Comparison of ENCODE assay signal across 8 mouse cellular contexts in the genomic region with DNA sequence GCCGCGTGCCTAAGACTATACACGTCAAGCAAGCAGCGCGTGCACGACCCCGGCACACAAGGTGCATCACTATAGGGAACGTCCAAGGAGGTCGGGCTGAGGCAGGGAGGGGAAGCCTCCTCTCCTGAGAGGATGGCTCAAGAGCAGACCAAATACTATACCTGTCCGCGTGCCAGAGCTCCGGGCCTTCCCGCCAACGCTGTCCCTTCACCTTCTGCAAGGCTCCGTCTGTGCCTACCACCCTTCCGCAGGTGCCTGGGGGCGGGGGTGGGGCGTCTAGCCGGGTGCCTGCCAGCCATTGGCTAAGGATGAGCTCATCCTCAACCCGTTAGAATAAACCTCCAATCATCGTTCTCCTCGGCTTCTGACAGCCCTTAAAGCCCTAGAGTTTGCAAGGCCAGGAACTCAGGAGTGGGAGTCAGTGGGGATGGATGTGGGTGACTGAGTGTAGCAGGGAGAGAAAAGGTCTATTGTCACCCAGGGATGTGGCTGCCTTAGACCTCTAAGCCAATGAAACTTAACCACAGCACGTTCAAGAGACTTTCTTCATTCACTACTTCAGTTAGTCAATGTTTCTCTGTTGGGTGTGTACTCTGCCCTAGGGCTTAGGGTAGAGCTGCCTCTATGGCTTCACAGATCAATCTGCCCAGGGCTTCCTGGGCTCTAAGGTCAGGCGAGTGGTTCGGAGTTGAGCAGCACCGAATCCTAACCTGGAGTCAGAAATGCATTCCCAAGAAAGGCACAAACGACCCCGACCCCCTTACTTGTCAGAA. TPM values are rescaled to one million over a fixed set of nuclear protein-coding genes. Genes with fewer than 3 reads are reported as not detected.
DNase-seq lines count a peak whose midpoint lies in the region; ATAC-seq and TF ChIP-seq lines count a peak whose summit lies in the region.

A gene (minus strand): TSS at position 263 of the 773 bp plus-strand sequence.

- peak within 1 kb of the TSS; percentile 79 for H3K4me2 ChIP-seq in forebrain, postnatal 0 days (ENCODE audit: low read depth)
- peak within 1 kb of the TSS; percentile 59 for H3K4me2 ChIP-seq in intestine, embryonic 15.5 days (replicated peaks)

- intact Hi-C loops in left cerebral cortex, postnatal 25 days (cut with DNase I), result no loop called here

- no peaks in the 10 kb centered on the region for H3K27me3 ChIP-seq in cerebellum, adult 2 months (ENCODE audit: control insufficient read depth, insufficient read depth, low read length)
- no peaks in the 10 kb centered on the region for H3K27me3 ChIP-seq in forebrain, postnatal 0 days (ENCODE audit: insufficient read depth, low read length)
- H3K27me3 ChIP-seq in intestine, embryonic 15.5 days (replicated peaks), result 0 out of 2 replicates have a peak, but pooled peaks cover 8% of the 10 kb centered on the region
- no peaks in the 10 kb centered on the region for H3K27me3 ChIP-seq in small intestine, adult 2 months (ENCODE audit: control insufficient read depth, insufficient read depth, low read length)

- peak within 1 kb of the TSS; percentile 69 for H3K4me3 ChIP-seq in cerebellum, adult 2 months (replicated peaks; ENCODE audit: insufficient read depth, low read depth, low read length)
- H3K4me3 ChIP-seq in forebrain, postnatal 0 days (ENCODE audit: low read depth, low read length), result peak within 1 kb of the TSS; percentile 64
- peak within 1 kb of the TSS; percentile 29 for H3K4me3 ChIP-seq in intestine, embryonic 15.5 days (replicated peaks)
- H3K4me3 ChIP-seq in small intestine, adult 2 months (ENCODE audit: low read depth, low read length), result peak within 1 kb of the TSS; percentile 41

- no peak for TF ChIP-seq CTCF in cerebellum, adult 2 months (IDR thresholded peaks at IDR 0.05; ENCODE audit: borderline replicate concordance, insufficient read depth, low read depth, low read length)
- TF ChIP-seq CTCF in forebrain, postnatal 0 days (IDR thresholded peaks at IDR 0.05; ENCODE audit: low read depth), result no peak
- no peak for TF ChIP-seq CTCF in small intestine, adult 2 months (IDR thresholded peaks at IDR 0.05; ENCODE audit: extremely low read depth, insufficient read length, insufficient replicate concordance, low read depth, low read length)

- peak; percentile 93 for TF ChIP-seq POLR2A in cerebellum, adult 2 months (IDR thresholded peaks at IDR 0.05; ENCODE audit: borderline replicate concordance, insufficient read depth, low read length)
- TF ChIP-seq POLR2A in small intestine, adult 2 months (IDR thresholded peaks at IDR 0.05; ENCODE audit: low read depth, low read length), result no peak

- peak; percentile 98 for ATAC-seq in forebrain, postnatal 0 days
- peak; percentile 80 for ATAC-seq in intestine, embryonic 15.5 days

- H3K27ac ChIP-seq in cerebellum, adult 2 months (ENCODE audit: insufficient read depth, low read length), result peak within 1 kb of the TSS; percentile 17
- peak within 1 kb of the TSS; percentile 59 for H3K27ac ChIP-seq in forebrain, postnatal 0 days (ENCODE audit: low read depth, low read length)
- H3K27ac ChIP-seq in intestine, embryonic 15.5 days, result no peak within 1 kb of the TSS
- no peak within 1 kb of the TSS for H3K27ac ChIP-seq in small intestine, adult 2 months (ENCODE audit: insufficient read depth, low read depth, low read length)

- no peaks in the 10 kb centered on the region for H3K9me3 ChIP-seq in forebrain, postnatal 0 days (ENCODE audit: low read length)
- no peaks in the 10 kb centered on the region for H3K9me3 ChIP-seq in intestine, embryonic 15.5 days

- WGBS in cerebellum, adult 2 months, result 17% methylated on average over 28 of the region's 28 CpGs
- 17% methylated on average over 28 of the region's 28 CpGs for WGBS in forebrain, postnatal 0 days
- 13% methylated on average over 28 of the region's 28 CpGs for WGBS in intestine, embryonic 15.5 days
- WGBS in small intestine, adult 2 months, result 17% methylated on average over 28 of the region's 28 CpGs

- H3K9ac ChIP-seq in forebrain, postnatal 0 days, result peak within 1 kb of the TSS; percentile 83
- 0 out of 2 replicates have a peak within 1 kb of the TSS, but pooled peaks have one; percentile 15 for H3K9ac ChIP-seq in intestine, embryonic 15.5 days

- peaks cover 8% of the 10 kb centered on the region for H3K4me1 ChIP-seq in cerebellum, adult 2 months (ENCODE audit: control insufficient read depth, insufficient read depth, low read length)
- peaks cover 7% of the 10 kb centered on the region; the same call in 1 of the 2 replicates for H3K4me1 ChIP-seq in forebrain, postnatal 0 days (ENCODE audit: insufficient read depth)
- H3K4me1 ChIP-seq in intestine, embryonic 15.5 days (replicated peaks), result 0 out of 2 replicates have a peak, but pooled peaks cover 7% of the 10 kb centered on the region
- peaks cover 2% of the 10 kb centered on the region; the same call in 1 of the 2 replicates for H3K4me1 ChIP-seq in small intestine, adult 2 months (ENCODE audit: control insufficient read depth, insufficient read depth, insufficient read length, low read length)

- DNase-seq in Muller cell, postnatal 12 days (ENCODE audit: inconsistent ontology term), result peak; percentile 31
- DNase-seq in cerebellum, adult 2 months, result peak; percentile 91 to 92
- DNase-seq in forebrain, postnatal 0 days, result peak; percentile 88
- peak; percentile 76 to 90 for DNase-seq in left cerebral cortex, postnatal 25 days (ENCODE audit: low spot score in 2 of 2)
- peak; percentile 42 for DNase-seq in mesoderm, embryonic 11.5 days (ENCODE audit: low read depth, low spot score)
- DNase-seq in ovary, postnatal 10 days (ENCODE audit: low spot score), result no peak

- peaks cover 12% of the 10 kb centered on the region for H3K36me3 ChIP-seq in forebrain, postnatal 0 days (ENCODE audit: insufficient read depth)
- no peaks in the 10 kb centered on the region for H3K36me3 ChIP-seq in intestine, embryonic 15.5 days
- H3K36me3 ChIP-seq in small intestine, adult 2 months (ENCODE audit: control insufficient read depth, insufficient read depth, low read length), result no peaks in the 10 kb centered on the region

RNA-seq across cellular contexts. Expression of the gene that starts here (rescaled TPM):
- 35.2 and 36.5 TPM in 2 replicates for polyA plus RNA-seq in cerebellum, adult 2 months (2012; rRNA removed)
- 32.9 and 33.8 TPM in 2 replicates for total RNA-seq in forebrain, postnatal 0 days (2014; rRNA removed)
- 28.9 and 31.6 TPM in 2 replicates for polyA plus RNA-seq in forebrain, postnatal 0 days (2015; fragmentation: Nextera tagmentation; extraction: Ambion mirVana)
- 2.4 and 2.6 TPM in 2 replicates for polyA plus RNA-seq in intestine, embryonic 15.5 days (2015; fragmentation: Nextera tagmentation; extraction: Ambion mirVana)
- 10 to 100 TPM; 31.8 to 35.5 TPM for total RNA-seq in left cerebral cortex, postnatal 25 days (2021)
- 0.25 and 0.68 TPM in 2 replicates for polyA plus RNA-seq in small intestine, adult 2 months (2012; rRNA removed)

Comparison
In these comparisons a context has a peak if more than half of its experiments do, and no peak if none do; other contexts are left out.
1. H3K27ac ChIP-seq: peak in cerebellum, adult 2 months (single experiment) and forebrain, postnatal 0 days (single experiment); none in intestine, embryonic 15.5 days (single experiment) and small intestine, adult 2 months (single experiment).
2. Peak in every context shown above with its lines, with median percentiles within 50 percentile points of each other: H3K4me3 ChIP-seq.